Mouse (Mus musculus) urinary bladder, postnatal 25 days (tissue): ENCODE data around the gene Arl9.
"Not testable (repeated sequence)": the region's sequence is repeated elsewhere in the genome, so short reads cannot be mapped to it uniquely, and the experiment has no call there.

Experiments used
- DNase-seq: peaks from one replicate; pipeline ENCODE4 v3.0.0; 2022; ENCODE audit warnings: low spot score

Gene Arl9

GRCm38 (mm10) chr5:77015544-77016482 is 12.0 kb downstream of the Arl9 start, which contains the start of gene Thegl:
Thegl (plus strand) TSS chr5:77016023.
- DNase-seq, result peak; percentile 77

GRCm38 (mm10) chr5:77028034-77028433 is 24.2 kb downstream of the Arl9 start:
- DNase-seq, result no peak

GRCm38 (mm10) chr5:77029735-77030134 is 25.9 kb downstream of the Arl9 start:
- peak; percentile 30 for DNase-seq

DNA sequence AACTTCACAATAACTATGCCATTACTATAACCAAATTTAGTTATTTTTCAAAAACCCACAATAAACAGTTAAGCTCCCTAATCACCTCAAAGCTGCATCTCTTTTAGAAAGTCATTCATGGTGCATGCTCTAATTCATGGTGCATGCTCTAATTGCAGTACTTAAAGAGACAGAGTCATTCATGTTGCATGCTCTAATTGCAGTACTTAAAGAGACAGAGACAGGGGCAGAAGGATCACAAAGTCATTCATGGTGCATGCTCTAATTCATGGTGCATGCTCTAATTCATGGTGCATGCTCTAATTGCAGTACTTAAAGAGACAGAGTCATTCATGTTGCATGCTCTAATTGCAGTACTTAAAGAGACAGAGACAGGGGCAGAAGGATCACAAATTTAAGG is 31.2 kb downstream of the Arl9 start:
- DNase-seq, result not testable (repeated sequence)

- no peak for DNase-seq
Observed at GRCm38 (mm10) chr5:77038451-77038850, 34.6 kb downstream of the Arl9 start.

- no peak for DNase-seq
Observed at GRCm38 (mm10) chr5:77039391-77039790, 35.5 kb downstream of the Arl9 start.

DNA sequence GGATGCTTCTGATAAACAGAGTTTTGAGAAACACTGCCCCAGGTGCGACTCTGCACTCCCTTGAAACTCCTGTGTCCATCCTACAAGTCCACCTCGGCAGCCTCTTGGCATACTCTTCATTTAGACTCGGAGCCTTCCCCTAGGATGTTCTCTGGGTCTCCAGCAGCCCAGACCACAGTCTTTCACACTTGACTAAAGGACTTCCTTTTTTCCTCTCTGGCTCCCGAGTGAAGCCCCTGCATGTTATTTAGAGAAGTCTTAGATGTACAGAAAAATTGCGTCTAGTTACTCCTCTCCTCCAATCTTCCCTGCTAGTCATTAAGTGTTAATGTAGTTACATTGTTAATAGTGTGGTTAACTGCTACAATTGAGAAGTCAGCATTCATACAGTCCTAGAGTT is 40.5 kb downstream of the Arl9 start:
- DNase-seq, result no peak

GRCm38 (mm10) chr5:77052616-77053015 is 48.8 kb downstream of the Arl9 start:
- no peak for DNase-seq

- no peak for DNase-seq
Observed at GRCm38 (mm10) chr5:77056881-77057440, 53.1 kb downstream of the Arl9 start.
